In the genomic region with DNA sequence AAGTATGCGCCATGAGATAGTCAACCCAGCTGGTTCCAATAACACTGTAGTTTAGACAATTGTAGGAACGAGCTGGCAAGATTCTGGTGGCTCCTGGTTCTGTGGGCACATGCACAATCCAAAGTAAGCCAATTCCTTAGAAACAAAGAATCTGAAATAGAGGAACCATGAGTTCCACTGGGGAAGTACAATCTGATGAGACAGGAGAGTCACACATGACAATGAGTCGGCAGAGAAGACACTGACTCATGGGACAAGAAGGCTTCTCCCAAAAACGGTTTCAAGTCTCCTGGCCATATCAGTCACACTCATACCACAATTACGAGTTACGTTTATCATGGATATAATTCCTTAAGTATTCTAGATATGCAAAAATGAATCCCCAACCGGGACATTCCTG, we compare ENCODE assay signal across 30 mouse cellular contexts.
DNase-seq lines count a peak whose midpoint lies in the region; ATAC-seq and TF ChIP-seq lines count a peak whose summit lies in the region.
"Had no signal": no experiment of that assay in that cellular context is flagged by ENCODE, and none has a peak within 500 bp of the region (broad histone marks: within the 10 kb centered on the region; RNA-seq: fewer than 3 reads in every experiment).

No protein-coding gene starts in this region.

- no peak for ATAC-seq in heart, postnatal 0 days (ENCODE audit: insufficient read depth, low read depth)
- ATAC-seq in intestine, embryonic 16.5 days: no peak
- ATAC-seq: activated CD4-positive, CD25-positive, alpha-beta regulatory T cell, adult 4 months; CD4-positive, CD25-positive, alpha-beta regulatory T cell, adult 4 months; forebrain, embryonic 15.5 days; intestine, embryonic 15.5 days had no signal

- H3K27me3 ChIP-seq in heart, postnatal 0 days (ENCODE audit: control insufficient read depth, insufficient read depth, low read length): no peaks in the 10 kb centered on the region
- H3K27me3 ChIP-seq in limb, embryonic 10.5 days (ENCODE audit: low read depth, poor library complexity, severe bottlenecking): no peaks in the 10 kb centered on the region
- no peaks in the 10 kb centered on the region for H3K27me3 ChIP-seq in intestine, embryonic 16.5 days (replicated peaks; ENCODE audit: control insufficient read depth, insufficient read depth, low read length)
- H3K27me3 ChIP-seq: embryonic facial prominence, embryonic 15.5 days; forebrain, embryonic 15.5 days; hindbrain, embryonic 15.5 days; intestine, embryonic 15.5 days had no signal

- no peak for TF ChIP-seq POLR2A in bone marrow macrophage, adult 2 months (IDR thresholded peaks at IDR 0.05; ENCODE audit: borderline replicate concordance, low read depth, low read length)

- TF ChIP-seq CTCF in heart, postnatal 0 days (IDR thresholded peaks at IDR 0.05; ENCODE audit: low read depth): no peak
- no peak for TF ChIP-seq CTCF in bone marrow macrophage, adult 2 months (IDR thresholded peaks at IDR 0.05; ENCODE audit: low read depth, low read length)

- H3K4me3 ChIP-seq in heart, postnatal 0 days (ENCODE audit: low read depth, low read length): no peak overlapping the region
- H3K4me3 ChIP-seq in bone marrow macrophage, adult 2 months (ENCODE audit: insufficient read depth, low read length): peak overlapping the region; percentile 7; the same call in 1 of the 2 replicates
- no peak overlapping the region for H3K4me3 ChIP-seq in macrophage (ENCODE audit: inconsistent target)
- H3K4me3 ChIP-seq in limb, embryonic 10.5 days: no peak overlapping the region
- H3K4me3 ChIP-seq in intestine, embryonic 16.5 days (ENCODE audit: low read length): no peak overlapping the region
- H3K4me3 ChIP-seq: embryonic facial prominence, embryonic 15.5 days; forebrain, embryonic 15.5 days; hindbrain, embryonic 15.5 days; intestine, embryonic 15.5 days; left cerebral cortex, adult 2 months had no signal

- H3K27ac ChIP-seq in heart, postnatal 0 days (ENCODE audit: low read depth): 0 out of 2 replicates have a peak overlapping the region, but pooled peaks have one; percentile 16
- H3K27ac ChIP-seq in bone marrow macrophage, adult 2 months (ENCODE audit: insufficient read depth, low read depth, low read length): peak overlapping the region; percentile 99
- H3K27ac ChIP-seq in macrophage: peak overlapping the region; percentile 95
- H3K27ac ChIP-seq in limb, embryonic 10.5 days: no peak overlapping the region
- H3K27ac ChIP-seq in intestine, embryonic 16.5 days (ENCODE audit: low read length): no peak overlapping the region
- H3K27ac ChIP-seq: embryonic facial prominence, embryonic 15.5 days; forebrain, embryonic 15.5 days; hindbrain, embryonic 15.5 days; intestine, embryonic 15.5 days; left cerebral cortex, adult 2 months; stomach, postnatal 0 days had no signal

- no peak overlapping the region for H3K4me2 ChIP-seq in heart, postnatal 0 days (ENCODE audit: low read depth, low read length)
- no peak overlapping the region for H3K4me2 ChIP-seq in intestine, embryonic 16.5 days (ENCODE audit: low read depth, low read length)
- H3K4me2 ChIP-seq: embryonic facial prominence, embryonic 15.5 days; forebrain, embryonic 15.5 days; heart, embryonic 11.5 days; hindbrain, embryonic 15.5 days; intestine, embryonic 15.5 days had no signal

- H3K79me2 ChIP-seq in macrophage (ENCODE audit: inconsistent target): peaks cover 88% of the 10 kb centered on the region

- H3K9me3 ChIP-seq in heart, postnatal 0 days (replicated peaks; ENCODE audit: control insufficient read depth, low read length): no peaks in the 10 kb centered on the region
- H3K9me3 ChIP-seq in limb, embryonic 10.5 days (replicated peaks): no peaks in the 10 kb centered on the region
- H3K9me3 ChIP-seq in intestine, embryonic 16.5 days (ENCODE audit: control insufficient read depth, low read length): peaks cover 9% of the 10 kb centered on the region
- H3K9me3 ChIP-seq: forebrain, embryonic 15.5 days; hindbrain, embryonic 15.5 days had no signal

- no peaks in the 10 kb centered on the region for H3K36me3 ChIP-seq in heart, postnatal 0 days (replicated peaks; ENCODE audit: control insufficient read depth, insufficient read depth, low read length)
- H3K36me3 ChIP-seq in macrophage (ENCODE audit: inconsistent target): no peaks in the 10 kb centered on the region; the same call in 1 of the 2 replicates
- peaks cover 14% of the 10 kb centered on the region for H3K36me3 ChIP-seq in limb, embryonic 10.5 days
- peaks cover 8% of the 10 kb centered on the region for H3K36me3 ChIP-seq in intestine, embryonic 16.5 days (ENCODE audit: control insufficient read depth, insufficient read depth, low read length)
- H3K36me3 ChIP-seq: forebrain, embryonic 15.5 days; hindbrain, embryonic 15.5 days had no signal

- no peak for TF ChIP-seq EP300 in heart, postnatal 0 days (IDR thresholded peaks at IDR 0.05; ENCODE audit: low read depth)

- no peak for DNase-seq in heart, postnatal 0 days (ENCODE audit: low spot score)
- no peak for DNase-seq in heart, postnatal 14 days
- DNase-seq in A20 (ENCODE audit: low read depth, low spot score): peak; percentile 48
- no peak for DNase-seq in limb, embryonic 10.5 days (ENCODE audit: low spot score)
- DNase-seq in ovary, postnatal 14 days (ENCODE audit: low spot score): no peak
- DNase-seq: adrenal gland, adult 8-10 months; cerebellum, adult 8-10 months; cerebellum, postnatal 36 days; kidney, adult 9 months; kidney, postnatal 36 days; left cerebral cortex, postnatal 4 days; liver; lung, adult 2 months; lung, postnatal 14 days; midbrain, embryonic 14.5 days; right cerebral cortex, postnatal 14 days; thymus, adult 2 months; thymus, postnatal 4 days had no signal

- no peak overlapping the region for H3K9ac ChIP-seq in heart, postnatal 0 days (replicated peaks; ENCODE audit: low read depth, low read length)
- H3K9ac ChIP-seq in intestine, embryonic 16.5 days (ENCODE audit: low read depth, low read length): no peak overlapping the region
- H3K9ac ChIP-seq: embryonic facial prominence, embryonic 15.5 days; forebrain, embryonic 15.5 days; hindbrain, embryonic 15.5 days; intestine, embryonic 15.5 days had no signal

- peaks cover 32% of the 10 kb centered on the region for H3K4me1 ChIP-seq in heart, postnatal 0 days (ENCODE audit: control insufficient read depth, insufficient read depth)
- H3K4me1 ChIP-seq in bone marrow macrophage, adult 2 months (ENCODE audit: control insufficient read depth, insufficient read depth, low read length): peaks cover 73% of the 10 kb centered on the region
- H3K4me1 ChIP-seq in limb, embryonic 10.5 days: peaks cover 15% of the 10 kb centered on the region
- 0 out of 2 replicates have a peak, but pooled peaks cover 3% of the 10 kb centered on the region for H3K4me1 ChIP-seq in intestine, embryonic 16.5 days (ENCODE audit: control insufficient read depth, insufficient read depth, low read length)
- H3K4me1 ChIP-seq: forebrain, embryonic 15.5 days; hindbrain, embryonic 15.5 days had no signal

- intact Hi-C loops in heart, postnatal 14 days (cut with DNase I): loop anchor here (5.0 kb wide), 2 partner anchors 45 to 75 kb away; partner anchors contain the start of gene Arhgap10

- WGBS in heart, postnatal 0 days: 68% methylated on average over 7 of the region's 7 CpGs
- 50% methylated on average over 5 of the region's 7 CpGs for WGBS in macrophage (ENCODE audit: missing documents)
- WGBS in limb, embryonic 10.5 days: 89% methylated on average over 7 of the region's 7 CpGs
- WGBS in intestine, embryonic 16.5 days: 84% methylated on average over 7 of the region's 7 CpGs

Comparison
In these comparisons a context has a peak if more than half of its experiments do, and no peak if none do; other contexts are left out.
1. H3K27ac ChIP-seq: peak in heart, postnatal 0 days (single experiment), bone marrow macrophage, adult 2 months (single experiment) and macrophage (single experiment); none in limb, embryonic 10.5 days (single experiment) and intestine, embryonic 16.5 days (single experiment).